ENCODE assay signal across 9 mouse cellular contexts in genomic region chr13:111867261-111867660, GRCm38 (mm10). TPM values are rescaled to one million over a fixed set of nuclear protein-coding genes. Genes with fewer than 3 reads are reported as not detected.
A peak's percentile ranks its signal among the peaks of the same experiment; 100 is the strongest.
DNase-seq lines count a peak whose midpoint lies in the region; ATAC-seq and TF ChIP-seq lines count a peak whose summit lies in the region.
"Had no signal": no experiment of that assay in that cellular context is flagged by ENCODE, and none has a peak within 500 bp of the region (broad histone marks: within the 10 kb centered on the region; RNA-seq: fewer than 3 reads in every experiment).

No protein-coding gene starts in this region.

- H3K4me2 ChIP-seq in kidney, embryonic 16.5 days (replicated peaks; ENCODE audit: low read depth, low read length) = peak overlapping the region; percentile 59; the same call in 1 of the 2 replicates

- peak; percentile 63 for DNase-seq in heart, adult 11 months
- no peak for DNase-seq in heart, adult 8-10 months (ENCODE audit: low spot score)
- no peak for DNase-seq in kidney, adult 11 months
- DNase-seq in Muller cell, postnatal 12 days (ENCODE audit: inconsistent ontology term) = no peak
- no peak for DNase-seq in cerebellum, postnatal 10 days

- H3K4me1 ChIP-seq in kidney, embryonic 16.5 days (ENCODE audit: insufficient read depth, low read length) = peaks cover 17% of the 10 kb centered on the region
- H3K4me1 ChIP-seq in bone marrow macrophage, adult 2 months (ENCODE audit: control insufficient read depth, insufficient read depth, low read length) = peaks cover 26% of the 10 kb centered on the region

- H3K36me3 ChIP-seq in kidney, embryonic 16.5 days (ENCODE audit: insufficient read depth, low read length) = no peaks in the 10 kb centered on the region
- 0 out of 2 replicates have a peak, but pooled peaks cover 4% of the 10 kb centered on the region for H3K36me3 ChIP-seq in macrophage (ENCODE audit: inconsistent target)
- H3K36me3 ChIP-seq: neural tube, embryonic 12.5 days had no signal

- H3K9ac ChIP-seq in kidney, embryonic 16.5 days (replicated peaks; ENCODE audit: low read length) = no peak overlapping the region
- H3K9ac ChIP-seq: neural tube, embryonic 12.5 days had no signal

- WGBS in kidney, embryonic 16.5 days = 89% methylated on average over 2 of the region's 2 CpGs
- WGBS in macrophage (ENCODE audit: missing documents) = 95% methylated on average over 2 of the region's 2 CpGs

- H3K79me2 ChIP-seq in macrophage (ENCODE audit: inconsistent target) = no peaks in the 10 kb centered on the region

- ATAC-seq in kidney, embryonic 16.5 days (ENCODE audit: low FRiP score, low TSS enrichment) = no peak

- peaks cover 4% of the 10 kb centered on the region; the same call in 1 of the 2 replicates for H3K9me3 ChIP-seq in kidney, embryonic 16.5 days (ENCODE audit: low read length)
- H3K9me3 ChIP-seq: neural tube, embryonic 12.5 days had no signal

- TF ChIP-seq POLR2A in bone marrow macrophage, adult 2 months (IDR thresholded peaks at IDR 0.05; ENCODE audit: borderline replicate concordance, low read depth, low read length) = no peak

- no peak for TF ChIP-seq CTCF in bone marrow macrophage, adult 2 months (IDR thresholded peaks at IDR 0.05; ENCODE audit: low read depth, low read length)

- no peak overlapping the region for H3K27ac ChIP-seq in kidney, embryonic 16.5 days (ENCODE audit: low read length)
- H3K27ac ChIP-seq in bone marrow macrophage, adult 2 months (ENCODE audit: insufficient read depth, low read depth, low read length) = peak overlapping the region; percentile 95
- H3K27ac ChIP-seq in macrophage = peak overlapping the region; percentile 92

- no peaks in the 10 kb centered on the region for H3K27me3 ChIP-seq in kidney, embryonic 16.5 days (ENCODE audit: insufficient read depth, low read length)
- H3K27me3 ChIP-seq: neural tube, embryonic 12.5 days had no signal

- H3K4me3 ChIP-seq in kidney, embryonic 16.5 days (ENCODE audit: low read length) = no peak overlapping the region
- H3K4me3 ChIP-seq in bone marrow macrophage, adult 2 months (ENCODE audit: insufficient read depth, low read length) = no peak overlapping the region
- H3K4me3 ChIP-seq in macrophage (ENCODE audit: inconsistent target) = peak overlapping the region; percentile 24; the same call in 1 of the 2 replicates
- H3K4me3 ChIP-seq: neural tube, embryonic 12.5 days had no signal

RNA-seq across cellular contexts. Expression of gene Map3k1, which starts 58.5 kb away (rescaled TPM):
- total RNA-seq in heart, adult 8-10 months (2022) = 10 to 100 TPM; 20.9 to 29.5 (median 21.3) TPM
- 26.6 and 31.1 TPM in 2 replicates for polyA plus RNA-seq in kidney, embryonic 16.5 days (2015; fragmentation: Nextera tagmentation; extraction: Ambion mirVana)
- polyA plus RNA-seq in bone marrow macrophage, adult 2 months (2012; ENCODE audit: insufficient read depth, insufficient read length, missing spikeins) = 58.7 and 61.5 TPM in 2 replicates
- 100 to 1,000 TPM in 13 of 26 experiments, 10 to 100 TPM in 13; 30.3 to 165 (median 107) TPM for total RNA-seq in macrophage (2018; cell fraction: chromatin; rRNA removed)
- 100 to 1,000 TPM in 6 of 26 experiments, 10 to 100 TPM in 20; 25.9 to 112 (median 84.7) TPM for total RNA-seq in macrophage (2018; cell fraction: cytosol; rRNA removed)
- total RNA-seq in macrophage (2018; cell fraction: nucleus; rRNA removed) = 100 to 1,000 TPM in 12 of 26 experiments, 10 to 100 TPM in 14; 53.0 to 197 (median 92.2) TPM
- polyA plus RNA-seq in macrophage (2018) = 17.8 to 36.0 TPM (median 34.3 TPM) in 3 replicates
